Mouse (Mus musculus): ENCODE results near the gene Mrpl42. TPM values are rescaled to one million over a fixed set of nuclear protein-coding genes. Genes with fewer than 3 reads are reported as not detected.

Gene Mrpl42
- polyA plus RNA-seq, 1 experiment from 2014 or later, result 432 TPM

- TF ChIP-seq CTCF (IDR thresholded peaks at IDR 0.05; ENCODE audit: low read depth), result no peak
- 48% methylated on average over 6 of the region's 6 CpGs for WGBS
- Histone ChIP-seq H3K27ac (no peak overlapping the region), H3K27me3 (ENCODE audit: insufficient read depth, low read length) (no peaks in the 10 kb centered on the region), H3K9me3 (replicated peaks; ENCODE audit: low read length) (no peaks in the 10 kb centered on the region), H3K36me3 (ENCODE audit: insufficient read depth, low read length) (no peaks in the 10 kb centered on the region), H3K4me3 (replicated peaks; ENCODE audit: low read depth, low read length) (no peak overlapping the region), H3K4me2 (ENCODE audit: low read length) (no peak overlapping the region), H3K4me1 (replicated peaks; ENCODE audit: insufficient read depth, low read length) (0 out of 2 replicates have a peak, but pooled peaks cover 3% of the 10 kb centered on the region), H3K9ac (ENCODE audit: low read depth, low read length) (no peak overlapping the region)
- DNase-seq (ENCODE audit: low spot score), result no peak
- no peak for ATAC-seq (replicated peaks; ENCODE audit: low FRiP score, low read depth)
Measured at GRCm38 (mm10) chr10:95525037-95525675, 23.4 kb upstream of the Mrpl42 start.

DNA sequence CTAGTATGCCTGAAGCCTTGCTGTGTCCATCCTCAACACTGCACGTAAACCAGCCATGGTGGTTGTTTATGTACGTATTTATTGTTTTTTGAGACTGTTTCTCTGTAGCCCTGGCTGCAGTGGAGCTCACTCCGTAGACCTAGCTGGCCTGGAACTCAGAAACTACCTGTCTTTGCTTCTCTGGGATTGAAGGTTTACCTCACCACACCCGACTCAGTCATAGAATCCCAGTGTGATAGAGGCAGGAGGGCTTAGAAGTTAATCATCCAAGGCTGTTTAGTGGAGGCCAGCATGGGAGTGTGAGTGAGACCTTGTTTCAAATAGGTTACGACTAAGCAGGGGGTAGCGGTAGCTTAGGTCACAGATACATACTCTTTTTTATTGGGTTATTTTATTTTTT is 15.9 kb upstream of the Mrpl42 start:
- 81% methylated on average over 6 of the region's 6 CpGs for WGBS
- ATAC-seq (replicated peaks; ENCODE audit: low FRiP score, low read depth), result no peak
- H3K4me3 ChIP-seq (replicated peaks; ENCODE audit: low read depth, low read length), result no peak overlapping the region

DNA sequence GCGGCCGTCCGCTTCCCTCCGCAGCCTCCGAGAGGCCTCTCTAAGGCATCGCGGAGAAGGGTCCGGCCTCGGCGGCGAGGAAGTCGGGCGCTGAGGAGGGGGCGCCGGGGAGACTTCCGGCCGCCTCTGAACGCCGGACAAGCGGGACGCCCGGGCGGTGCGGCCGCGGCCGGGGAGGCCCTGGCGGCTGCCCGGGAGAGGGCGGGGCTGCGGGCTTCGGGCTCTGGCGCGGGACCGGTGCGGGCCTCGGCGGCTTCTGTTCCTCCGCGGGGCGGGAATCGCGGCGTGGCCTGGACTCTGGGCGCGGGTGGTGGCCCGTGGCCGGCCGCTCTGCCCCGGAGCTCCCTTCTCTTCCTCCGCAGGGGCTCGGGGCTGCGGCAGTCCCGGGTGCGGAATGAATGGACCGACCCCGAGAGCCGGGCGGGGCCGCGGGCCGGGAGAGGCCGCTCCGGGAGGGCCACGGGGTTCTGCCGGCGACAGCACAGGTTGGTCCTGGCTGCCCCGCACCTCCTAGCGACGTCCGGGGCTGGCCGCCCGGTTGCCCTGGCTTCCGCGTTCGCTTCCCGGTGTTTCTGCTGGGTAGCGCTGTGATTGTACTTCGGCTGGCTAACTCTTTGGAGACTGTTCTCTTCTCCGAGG is 13.7 kb upstream of the Mrpl42 start:
- TF ChIP-seq CTCF (IDR thresholded peaks at IDR 0.05; ENCODE audit: low read depth), result no peak
- Histone ChIP-seq H3K4me2 (ENCODE audit: low read length) (peak overlapping the region; percentile 69), H3K9ac (ENCODE audit: low read depth, low read length) (peak overlapping the region; percentile 97), H3K36me3 (ENCODE audit: insufficient read depth, low read length) (no peaks in the 10 kb centered on the region), H3K9me3 (replicated peaks; ENCODE audit: low read length) (no peaks in the 10 kb centered on the region), H3K4me1 (replicated peaks; ENCODE audit: insufficient read depth, low read length) (0 out of 2 replicates have a peak, but pooled peaks cover 8% of the 10 kb centered on the region), H3K27ac (peak overlapping the region; percentile 99), H3K4me3 (replicated peaks; ENCODE audit: low read depth, low read length) (peak overlapping the region; percentile 94), H3K27me3 (ENCODE audit: insufficient read depth, low read length) (no peaks in the 10 kb centered on the region)
- DNase-seq (ENCODE audit: low spot score) (peak; percentile 58), ATAC-seq (replicated peaks; ENCODE audit: low FRiP score, low read depth) (peak; percentile 17)
- WGBS, result under 1% methylated on average over 64 of the region's 80 CpGs

More for the DNA sequence above, 15.9 kb upstream of the Mrpl42 start:
- no peak for TF ChIP-seq CTCF (IDR thresholded peaks at IDR 0.05; ENCODE audit: low read depth)
- 0 out of 2 replicates have a peak, but pooled peaks cover 8% of the 10 kb centered on the region for H3K4me1 ChIP-seq (replicated peaks; ENCODE audit: insufficient read depth, low read length)
- no peaks in the 10 kb centered on the region for H3K36me3 ChIP-seq (ENCODE audit: insufficient read depth, low read length)
- no peaks in the 10 kb centered on the region for H3K9me3 ChIP-seq (replicated peaks; ENCODE audit: low read length)
- H3K27me3 ChIP-seq (ENCODE audit: insufficient read depth, low read length), result no peaks in the 10 kb centered on the region
- H3K27ac ChIP-seq, result no peak overlapping the region
- no peak for DNase-seq (ENCODE audit: low spot score)
- no peak overlapping the region for H3K4me2 ChIP-seq (ENCODE audit: low read length)
- no peak overlapping the region for H3K9ac ChIP-seq (ENCODE audit: low read depth, low read length)

DNA sequence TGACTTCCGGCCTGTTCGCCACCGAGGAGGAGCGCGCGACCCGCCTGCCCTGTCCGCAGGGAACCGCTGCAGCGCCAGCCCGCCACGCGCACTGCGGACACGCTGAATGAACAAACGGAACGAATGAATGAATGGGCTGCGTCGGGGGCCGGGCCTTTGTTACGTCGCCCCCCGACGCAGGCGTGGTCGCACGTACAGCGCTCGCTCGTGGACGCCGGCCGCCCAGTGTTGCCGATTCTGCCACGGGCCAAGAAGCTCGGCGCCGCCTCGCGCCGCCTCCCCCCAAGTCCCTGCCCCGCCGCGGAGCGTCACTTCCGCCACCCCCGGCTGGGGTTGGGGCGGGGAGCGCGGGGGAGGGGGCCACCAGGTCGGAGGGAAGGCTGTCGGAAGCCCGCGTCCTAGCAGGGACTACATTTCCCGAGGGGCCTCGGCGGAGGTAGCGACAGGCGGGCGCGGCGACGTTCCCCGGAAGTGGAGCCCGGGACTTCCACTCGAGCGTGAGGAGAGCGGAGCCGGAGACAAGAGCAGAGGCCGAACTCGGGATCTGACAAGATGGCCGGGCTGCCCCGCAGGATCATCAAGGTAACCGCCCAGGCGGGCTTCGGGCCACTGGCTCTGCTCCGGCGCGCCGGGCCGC is 13.0 kb upstream of the Mrpl42 start, which contains the start of gene Ube2n:
Gene Ube2n (plus strand): TSS at position 490 of the 637 bp plus-strand sequence.
- H3K4me3 ChIP-seq (replicated peaks; ENCODE audit: low read depth, low read length), result peak within 1 kb of the TSS; percentile 94
- H3K27me3 ChIP-seq (ENCODE audit: insufficient read depth, low read length), result no peaks in the 10 kb centered on the region
- H3K9ac ChIP-seq (ENCODE audit: low read depth, low read length), result peak within 1 kb of the TSS; percentile 97
- H3K4me1 ChIP-seq (replicated peaks; ENCODE audit: insufficient read depth, low read length), result 0 out of 2 replicates have a peak, but pooled peaks cover 8% of the 10 kb centered on the region
- DNase-seq (ENCODE audit: low spot score), result peak; percentile 99
- under 1% methylated on average over 80 of the region's 81 CpGs for WGBS
- peak within 1 kb of the TSS; percentile 99 for H3K27ac ChIP-seq
- peak within 1 kb of the TSS; percentile 69 for H3K4me2 ChIP-seq (ENCODE audit: low read length)
- no peaks in the 10 kb centered on the region for H3K36me3 ChIP-seq (ENCODE audit: insufficient read depth, low read length)
- TF ChIP-seq CTCF (IDR thresholded peaks at IDR 0.05; ENCODE audit: low read depth), result 0 out of 2 replicates have a peak, but pooled peaks have one; percentile 5
- no peaks in the 10 kb centered on the region for H3K9me3 ChIP-seq (replicated peaks; ENCODE audit: low read length)
- peak; percentile 96 for ATAC-seq (replicated peaks; ENCODE audit: low FRiP score, low read depth)

DNA sequence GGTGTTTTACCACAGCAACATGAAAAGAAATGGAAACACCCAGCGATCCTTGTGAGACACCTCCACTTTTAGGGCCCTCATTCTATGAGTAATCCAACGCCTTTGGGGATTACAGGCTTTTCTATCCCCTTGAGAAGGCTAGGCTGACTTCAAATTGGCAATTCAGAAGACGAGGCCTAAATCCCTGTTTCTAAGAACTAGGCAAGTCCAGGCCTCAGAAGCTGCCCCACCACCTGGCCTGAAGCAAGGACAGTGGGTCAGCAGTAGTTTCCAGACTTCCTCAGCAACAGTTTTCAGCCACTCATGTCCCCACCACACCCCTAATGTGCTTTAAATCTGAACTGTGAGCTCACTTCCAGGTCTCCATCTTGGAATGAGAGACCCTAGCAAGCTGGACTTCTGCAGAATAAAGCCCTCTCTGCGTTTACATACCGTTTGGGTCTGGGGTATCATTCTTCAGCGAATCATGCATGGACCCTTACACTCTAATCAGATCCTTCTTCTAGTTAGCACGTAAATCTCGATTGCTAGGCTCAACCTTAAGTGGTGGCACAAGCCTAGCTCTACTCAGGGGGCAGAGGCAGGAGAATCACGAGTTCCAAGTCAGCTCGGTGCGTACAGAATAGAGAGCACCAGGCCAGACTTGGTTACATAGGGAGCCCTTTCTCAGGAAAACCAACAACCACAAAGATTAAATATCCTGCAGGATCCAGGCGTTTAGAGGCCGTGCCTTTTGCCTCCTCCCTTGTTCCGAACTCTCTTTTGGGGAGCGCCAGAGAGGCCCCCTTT is 12.2 kb upstream of the Mrpl42 start:
- H3K36me3 ChIP-seq (ENCODE audit: insufficient read depth, low read length), result no peaks in the 10 kb centered on the region
- H3K4me1 ChIP-seq (replicated peaks; ENCODE audit: insufficient read depth, low read length), result 0 out of 2 replicates have a peak, but pooled peaks cover 8% of the 10 kb centered on the region
- DNase-seq (ENCODE audit: low spot score) (no peak), ATAC-seq (replicated peaks; ENCODE audit: low FRiP score, low read depth) (no peak)
- peak overlapping the region; percentile 65 for H3K4me2 ChIP-seq (ENCODE audit: low read length)
- peak overlapping the region; percentile 97 for H3K9ac ChIP-seq (ENCODE audit: low read depth, low read length)
- H3K27me3 ChIP-seq (ENCODE audit: insufficient read depth, low read length), result no peaks in the 10 kb centered on the region
- WGBS, result 33% methylated on average over 15 of the region's 15 CpGs
- no peak for TF ChIP-seq CTCF (IDR thresholded peaks at IDR 0.05; ENCODE audit: low read depth)
- H3K4me3 ChIP-seq (replicated peaks; ENCODE audit: low read depth, low read length), result peak overlapping the region; percentile 94
- peak overlapping the region; percentile 99 for H3K27ac ChIP-seq
- H3K9me3 ChIP-seq (replicated peaks; ENCODE audit: low read length), result no peaks in the 10 kb centered on the region
